Mouse (Mus musculus) hindbrain, embryonic 10.5 days (tissue): ENCODE results near the gene Cxcl17. TPM values are rescaled to one million over a fixed set of nuclear protein-coding genes. Genes with fewer than 3 reads are reported as not detected.
"Not testable (repeated sequence)": the region's sequence is repeated elsewhere in the genome, so short reads cannot be mapped to it uniquely, and the experiment has no call there.

Experiments used
- DNase-seq: peaks from one replicate; pipeline ENCODE4 v3.0.0-alpha.2; 2017; ENCODE audit warnings: low spot score
- H3K27ac ChIP-seq: fragments of 300-500 bp; sonication (generic); 2 replicates; pipeline ENCODE4 v1.5.1; 2016; ENCODE audit warnings: mild to moderate bottlenecking, moderate library complexity
- H3K27me3 ChIP-seq: fragments of 300-500 bp; sonication (generic); 2 replicates; pipeline ENCODE4 v1.6.1; 2016; ENCODE audit warnings: mild to moderate bottlenecking; ENCODE audit not compliant: poor library complexity, insufficient read depth, severe bottlenecking
- H3K36me3 ChIP-seq: fragments of 300-500 bp; sonication (generic); 2 replicates; pipeline ENCODE4 v1.6.1; 2016; ENCODE audit warnings: mild to moderate bottlenecking, moderate library complexity
- H3K4me1 ChIP-seq: fragments of 300-500 bp; sonication (generic); replicated peaks from 2 replicates; pipeline ENCODE4 v1.6.1; 2016; ENCODE audit warnings: mild to moderate bottlenecking
- H3K4me3 ChIP-seq: fragments of 300-500 bp; sonication (generic); 2 replicates; pipeline ENCODE4 v1.5.1; 2016; ENCODE audit warnings: mild to moderate bottlenecking, moderate library complexity
- H3K9me3 ChIP-seq: fragments of 300-500 bp; sonication (generic); 2 replicates; pipeline ENCODE4 v1.6.1; 2016; ENCODE audit warnings: mild to moderate bottlenecking, moderate library complexity
- WGBS: fragments of 180-500 bp; shearing (Covaris S2); methylation state at CpG from one replicate; pipeline ENCODE4 v1.1.7; 2016; 5-methylcytosine and 5-hydroxymethylcytosine counted together
- polyA plus RNA-seq: library from polyadenylated mRNA; unstranded; fragments of >200 nt; fragmentation: Nextera tagmentation; extraction: Ambion mirVana; gene quantifications from 2 replicates; pipeline ENCODE4 v1.2.1, GENCODE M21; 2016

The Cxcl17 gene
- polyA plus RNA-seq, 1 experiment from 2014 or later: 0.63 TPM

GRCm38 (mm10) chr7:25417597-25417996 lies 4.9 kb upstream of the Cxcl17 start:
- Histone ChIP-seq H3K4me3 (no peak overlapping the region), H3K4me1 (peaks cover 6% of the 10 kb centered on the region), H3K27ac (no peak overlapping the region), H3K27me3 (peaks cover 13% of the 10 kb centered on the region), H3K36me3 (no peaks in the 10 kb centered on the region), H3K9me3 (no peaks in the 10 kb centered on the region)
- WGBS: 76% methylated on average over 1 of the region's 1 CpGs
- peak; percentile 30 for DNase-seq

DNA sequence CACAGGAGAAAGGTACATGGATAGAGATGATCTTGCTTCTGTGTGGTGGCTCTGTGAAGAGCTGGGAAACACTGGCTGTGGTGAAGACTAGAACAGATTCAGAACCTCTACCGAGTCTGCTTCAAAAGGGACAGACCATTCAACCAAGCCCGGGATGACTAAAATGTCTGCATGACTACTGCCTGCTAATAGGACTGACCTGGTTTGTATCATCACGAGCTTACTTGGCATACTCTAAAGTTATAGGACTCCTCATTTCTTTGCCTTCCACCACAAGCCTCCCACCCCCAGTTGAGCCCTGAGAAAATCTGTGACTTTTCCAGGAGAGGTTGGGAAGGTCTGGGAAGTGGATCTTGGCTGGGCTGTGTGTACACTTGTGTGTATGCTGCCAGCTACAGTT lies 825 bp downstream of the Cxcl17 start:
- H3K27ac ChIP-seq: no peak overlapping the region
- DNase-seq: no peak
- no peaks in the 10 kb centered on the region for H3K36me3 ChIP-seq
- no peaks in the 10 kb centered on the region for H3K27me3 ChIP-seq
- WGBS: 88% methylated on average over 3 of the region's 3 CpGs
- peaks cover 3% of the 10 kb centered on the region for H3K4me1 ChIP-seq
- H3K9me3 ChIP-seq: no peaks in the 10 kb centered on the region
- no peak overlapping the region for H3K4me3 ChIP-seq

- Histone ChIP-seq H3K9me3 (no peaks in the 10 kb centered on the region), H3K36me3 (no peaks in the 10 kb centered on the region), H3K4me3 (no peak overlapping the region), H3K27me3 (no peaks in the 10 kb centered on the region), H3K4me1 (peaks cover 3% of the 10 kb centered on the region), H3K27ac (no peak overlapping the region)
- no peak for DNase-seq
- WGBS: 88% methylated on average over 1 of the region's 1 CpGs
Observed at GRCm38 (mm10) chr7:25410969-25411615, 1.6 kb downstream of the Cxcl17 start.

DNA sequence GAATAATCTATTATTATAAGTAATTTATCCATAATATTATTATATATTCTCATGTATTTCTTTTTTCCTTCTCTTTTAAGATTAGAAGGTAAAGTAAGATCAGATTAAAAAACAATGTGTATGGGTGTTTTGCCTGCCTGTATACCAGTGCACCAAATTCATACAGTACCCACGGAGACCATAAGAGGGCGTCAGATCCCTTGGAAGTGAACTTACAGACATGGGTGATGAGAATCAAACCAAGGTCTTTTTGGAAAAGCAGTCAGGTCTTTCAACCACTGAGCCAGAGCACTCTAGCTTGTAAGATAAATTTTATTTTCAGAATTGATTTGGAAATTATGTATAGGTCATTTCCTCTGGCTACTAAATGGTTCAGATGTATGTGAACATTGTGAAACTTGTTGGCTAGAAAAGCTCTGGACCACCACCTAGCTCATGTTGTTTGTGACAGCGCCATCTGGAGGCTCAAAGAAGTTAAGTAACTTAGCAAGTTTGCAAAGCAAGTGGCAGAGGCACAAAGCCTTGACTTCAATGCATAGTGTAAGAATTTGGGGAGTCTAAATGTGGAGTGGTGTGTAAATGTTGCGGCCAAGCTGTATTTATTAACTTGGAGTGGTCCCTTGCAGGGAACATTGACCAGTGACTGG lies 3.4 kb downstream of the Cxcl17 start:
- Histone ChIP-seq H3K36me3 (no peaks in the 10 kb centered on the region), H3K27ac (no peak overlapping the region), H3K4me3 (no peak overlapping the region), H3K27me3 (no peaks in the 10 kb centered on the region), H3K4me1 (peaks cover 3% of the 10 kb centered on the region), H3K9me3 (no peaks in the 10 kb centered on the region)
- WGBS: 44% methylated on average over 4 of the region's 4 CpGs
- DNase-seq: no peak

GRCm38 (mm10) chr7:25406468-25406867 lies 6.2 kb downstream of the Cxcl17 start:
- no peaks in the 10 kb centered on the region for H3K9me3 ChIP-seq
- H3K27me3 ChIP-seq: no peaks in the 10 kb centered on the region
- no peaks in the 10 kb centered on the region for H3K36me3 ChIP-seq
- 89% methylated on average over 7 of the region's 7 CpGs for WGBS
- no peak overlapping the region for H3K4me3 ChIP-seq
- DNase-seq: no peak
- peaks cover 13% of the 10 kb centered on the region for H3K4me1 ChIP-seq
- no peak overlapping the region for H3K27ac ChIP-seq

DNA sequence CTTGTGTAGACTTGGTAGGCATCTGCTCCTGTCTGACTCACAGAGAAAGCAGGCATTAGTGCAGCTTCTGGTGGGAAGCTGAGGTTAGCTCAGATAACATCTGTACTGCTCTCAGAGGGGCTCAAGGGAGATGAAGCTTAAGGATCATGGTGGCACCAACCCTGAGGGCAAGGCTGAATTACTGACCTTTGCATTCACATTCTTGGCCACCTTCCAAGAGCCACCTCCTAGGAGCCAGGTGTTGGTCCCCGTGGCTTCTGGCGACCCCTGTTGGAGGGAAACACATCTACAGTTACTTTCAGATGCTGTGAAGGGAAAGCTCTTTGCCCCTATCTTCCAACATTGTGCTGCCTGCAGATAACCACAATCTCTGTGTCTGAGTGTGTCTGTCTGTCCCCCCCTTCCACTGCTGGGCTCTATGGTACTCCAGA lies 10.0 kb downstream of the Cxcl17 start:
- Histone ChIP-seq H3K36me3 (no peaks in the 10 kb centered on the region), H3K27me3 (no peaks in the 10 kb centered on the region), H3K27ac (no peak overlapping the region), H3K4me3 (no peak overlapping the region), H3K4me1 (peaks cover 18% of the 10 kb centered on the region), H3K9me3 (no peaks in the 10 kb centered on the region)
- WGBS: 0% methylated on average over 2 of the region's 2 CpGs
- DNase-seq: peak; percentile 50

DNA sequence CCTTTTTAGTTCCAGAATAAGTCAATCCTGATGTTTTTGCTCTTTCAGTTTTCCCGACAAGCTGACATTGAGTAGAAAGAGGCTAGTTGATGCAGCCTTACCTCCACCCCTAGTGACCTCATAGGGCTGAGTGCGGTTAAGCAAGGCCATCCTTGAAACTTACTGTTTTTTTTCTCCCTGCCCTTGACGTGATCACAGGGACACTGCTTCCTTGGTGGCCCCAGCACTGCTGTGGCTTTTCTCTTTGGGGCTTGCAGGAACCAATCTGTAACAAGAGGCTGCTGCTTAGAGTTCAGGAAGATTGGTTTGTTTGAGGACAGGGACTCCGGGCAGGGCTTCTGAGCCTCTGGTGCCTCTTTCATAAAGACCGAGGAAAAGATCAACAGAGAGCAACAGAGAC lies 10.7 kb downstream of the Cxcl17 start:
- Histone ChIP-seq H3K4me3 (no peak overlapping the region), H3K4me1 (peaks cover 19% of the 10 kb centered on the region), H3K9me3 (no peaks in the 10 kb centered on the region), H3K27me3 (no peaks in the 10 kb centered on the region), H3K36me3 (no peaks in the 10 kb centered on the region), H3K27ac (no peak overlapping the region)
- WGBS: 21% methylated on average over 5 of the region's 5 CpGs
- DNase-seq: no peak

DNA sequence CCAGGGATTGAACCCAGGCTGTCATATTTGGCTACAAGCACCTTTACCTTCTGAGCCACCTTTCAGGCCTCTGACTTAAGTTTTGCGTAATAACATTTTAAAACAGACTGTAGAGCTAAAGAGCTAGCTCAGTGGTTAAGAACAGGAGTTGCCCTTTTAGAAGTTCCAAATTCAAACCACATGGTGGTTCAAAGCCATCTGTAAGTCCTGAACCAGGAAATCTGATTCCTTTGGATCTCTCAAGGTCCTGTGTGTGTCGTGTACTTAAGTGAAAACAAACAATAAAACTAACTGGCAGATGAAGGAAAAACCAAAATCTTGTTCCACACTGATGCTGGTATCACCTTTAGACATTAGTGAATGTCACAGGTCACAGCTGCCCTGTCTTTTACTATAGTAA lies 11.1 kb downstream of the Cxcl17 start:
- 58% methylated on average over 2 of the region's 2 CpGs for WGBS
- Histone ChIP-seq H3K4me3 (no peak overlapping the region), H3K27me3 (no peaks in the 10 kb centered on the region), H3K36me3 (no peaks in the 10 kb centered on the region), H3K4me1 (peaks cover 21% of the 10 kb centered on the region), H3K27ac (no peak overlapping the region), H3K9me3 (no peaks in the 10 kb centered on the region)
- no peak for DNase-seq

- not testable (repeated sequence) for H3K36me3 ChIP-seq, H3K27ac ChIP-seq, DNase-seq, H3K9me3 ChIP-seq, H3K4me3 ChIP-seq, H3K27me3 ChIP-seq
- H3K4me1 ChIP-seq: peaks cover 42% of the 10 kb centered on the region
Observed at GRCm38 (mm10) chr7:25399028-25399427, 13.7 kb downstream of the Cxcl17 start.

GRCm38 (mm10) chr7:25398610-25399009 lies 14.1 kb downstream of the Cxcl17 start, which contains the start of gene Lipe:
Lipe (minus strand) TSS chr7:25398710.
- DNase-seq: no peak
- Histone ChIP-seq H3K27me3 (peaks cover 11% of the 10 kb centered on the region; the same call in 1 of the 2 replicates), H3K36me3 (no peaks in the 10 kb centered on the region), H3K27ac (no peak within 1 kb of the TSS), H3K9me3 (no peaks in the 10 kb centered on the region), H3K4me1 (peaks cover 46% of the 10 kb centered on the region), H3K4me3 (no peak within 1 kb of the TSS)
- 89% methylated on average over 1 of the region's 1 CpGs for WGBS

GRCm38 (mm10) chr7:25396621-25397020 lies 16.1 kb downstream of the Cxcl17 start:
- peak overlapping the region; percentile 83 for H3K27ac ChIP-seq
- peak; percentile 10 for DNase-seq

GRCm38 (mm10) chr7:25395558-25396521 lies 16.8 kb downstream of the Cxcl17 start:
- Histone ChIP-seq H3K4me1 (peaks cover 45% of the 10 kb centered on the region), H3K4me3 (peak overlapping the region; percentile 78), H3K27ac (peak overlapping the region; percentile 83), H3K27me3 (peaks cover 23% of the 10 kb centered on the region), H3K9me3 (no peaks in the 10 kb centered on the region), H3K36me3 (no peaks in the 10 kb centered on the region)
- WGBS: 8% methylated on average over 52 of the region's 52 CpGs
- DNase-seq: peak; percentile 93

More at GRCm38 (mm10) chr7:25396621-25397020, 16.1 kb downstream of the Cxcl17 start:
- Histone ChIP-seq H3K36me3 (no peaks in the 10 kb centered on the region), H3K9me3 (no peaks in the 10 kb centered on the region), H3K27me3 (peaks cover 23% of the 10 kb centered on the region), H3K4me3 (peak overlapping the region; percentile 78), H3K4me1 (peaks cover 40% of the 10 kb centered on the region)
- WGBS: 89% methylated on average over 14 of the region's 14 CpGs

DNA sequence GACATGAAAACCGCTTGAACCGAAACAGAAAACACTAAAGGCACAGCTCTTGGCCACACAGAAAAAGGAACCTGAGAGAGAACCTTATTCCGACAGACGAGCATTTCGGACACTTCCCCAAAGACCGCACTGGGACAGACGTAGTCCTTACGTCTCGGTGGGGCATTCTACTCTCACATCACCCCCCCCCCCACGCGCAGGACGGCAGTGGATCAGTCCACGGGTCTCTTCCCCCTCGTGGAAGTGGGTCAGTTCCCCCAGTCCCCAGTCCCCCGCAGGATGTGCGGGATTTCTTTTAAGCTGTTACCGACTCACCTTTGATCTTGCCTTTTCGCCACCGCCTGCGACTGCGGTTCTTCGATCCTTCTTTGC lies 17.5 kb downstream of the Cxcl17 start:
- H3K27ac ChIP-seq: peak overlapping the region; percentile 83
- WGBS: 1% methylated on average over 22 of the region's 22 CpGs

More for the DNA sequence above, 17.5 kb downstream of the Cxcl17 start:
- Histone ChIP-seq H3K36me3 (no peaks in the 10 kb centered on the region), H3K27me3 (peaks cover 23% of the 10 kb centered on the region), H3K4me1 (peaks cover 52% of the 10 kb centered on the region), H3K9me3 (no peaks in the 10 kb centered on the region), H3K4me3 (peak overlapping the region; percentile 78)
- DNase-seq: no peak
